Mouse (Mus musculus) MEL (cell line): Measurements from ENCODE around the gene Dgka. TPM values are rescaled to one million over a fixed set of nuclear protein-coding genes. Genes with fewer than 3 reads are reported as not detected.

ENCODE experiments used
- DNase-seq: peaks from one replicate; pipeline ENCODE4 v3.0.0; 2011; ENCODE audit warnings: low read depth, low spot score
- H3K27ac ChIP-seq: 2 replicates; pipeline ENCODE4 v1.5.1; 2012; ENCODE audit warnings: low read depth, mild to moderate bottlenecking, control low read depth, low read length, moderate library complexity; ENCODE audit not compliant: control insufficient read depth
- H3K27me3 ChIP-seq, 2 experiments: fragments of 150-350 bp in 1 of 2; sonication (generic) in 1 of 2; 2 replicates each; pipeline ENCODE4 v1.6.1; 2012; ENCODE audit warnings: low read length in 2 of 2, mild to moderate bottlenecking in 2 of 2, improper control_type of control experiment in 1 of 2, moderate library complexity in 1 of 2; ENCODE audit not compliant: insufficient read depth in 2 of 2, control insufficient read depth in 1 of 2
- H3K36me3 ChIP-seq, 2 experiments: 2 replicates each; pipeline ENCODE4 v1.6.1; 2012 to 2014; ENCODE audit warnings: low read length in 2 of 2, improper control_type of control experiment in 1 of 2, inconsistent platforms in 1 of 2, mild to moderate bottlenecking in 1 of 2; ENCODE audit not compliant: insufficient read depth in 2 of 2, control insufficient read depth in 1 of 2
- H3K4me1 ChIP-seq, 2 experiments: fragments of 150-350 bp in 1 of 2; sonication (generic) in 1 of 2; 2 replicates each; pipeline ENCODE4 v1.6.1; 2012; ENCODE audit warnings: low read length in 2 of 2, improper control_type of control experiment in 1 of 2, mild to moderate bottlenecking in 1 of 2; ENCODE audit not compliant: insufficient read depth in 2 of 2, control insufficient read depth in 1 of 2
- H3K4me3 ChIP-seq, 2 experiments: fragments of 150-350 bp in 1 of 2; sonication (generic) in 1 of 2; 2 replicates each; pipeline ENCODE4 v1.5.1; 2012; ENCODE audit warnings: low read depth in 2 of 2, low read length in 2 of 2, mild to moderate bottlenecking in 2 of 2, moderate library complexity in 2 of 2, control low read depth in 1 of 2, improper control_type of control experiment in 1 of 2; ENCODE audit not compliant: control insufficient read depth in 1 of 2, insufficient read depth in 1 of 2
- H3K79me2 ChIP-seq: 2 replicates; pipeline ENCODE4 v1.6.1; 2012; ENCODE audit warnings: mild to moderate bottlenecking, low read length, moderate library complexity; ENCODE audit not compliant: control insufficient read depth, poor library complexity, insufficient read depth
- H3K9ac ChIP-seq: 2 replicates; pipeline ENCODE4 v1.6.1; 2012; ENCODE audit warnings: low read depth, mild to moderate bottlenecking, control low read depth, low read length, moderate library complexity; ENCODE audit not compliant: control insufficient read depth, poor library complexity, severe bottlenecking
- H3K9me3 ChIP-seq: fragments of 150-350 bp; sonication (generic); replicated peaks from 2 replicates; pipeline ENCODE4 v1.6.1; 2012; ENCODE audit warnings: mild to moderate bottlenecking, low read length, improper control_type of control experiment, moderate library complexity; ENCODE audit not compliant: insufficient read depth
- BHLHE40 ChIP-seq: IDR thresholded peaks from 2 replicates; pipeline ENCODE4 v1.6.1; 2012; ENCODE audit warnings: low read depth, mild to moderate bottlenecking, inconsistent platforms, low read length, improper control_type of control experiment, borderline replicate concordance
- CHD1 ChIP-seq: IDR thresholded peaks from 2 replicates; pipeline ENCODE4 v1.6.1; 2012; ENCODE audit warnings: low read depth, mild to moderate bottlenecking, inconsistent platforms, low read length, improper control_type of control experiment
- CHD2 ChIP-seq: IDR thresholded peaks from 2 replicates; pipeline ENCODE4 v1.6.1; 2011; ENCODE audit warnings: low read length, improper control_type of control experiment
- CTCF ChIP-seq, 3 experiments: IDR thresholded peaks in 2 of 3; conservative IDR thresholded peaks in 1 of 3; 2 replicates each; pipeline ENCODE4 v1.5.1; 2011 to 2012; ENCODE audit warnings: low read length in 3 of 3, low read depth in 2 of 3, mild to moderate bottlenecking in 2 of 3, improper control_type of control experiment in 1 of 3, inconsistent platforms in 1 of 3, mixed read lengths in 1 of 3, moderate library complexity in 1 of 3; ENCODE audit not compliant: control insufficient read depth in 1 of 3, insufficient read depth in 1 of 3, poor library complexity in 1 of 3, severe bottlenecking in 1 of 3
- E2F4 ChIP-seq: IDR thresholded peaks from 2 replicates; pipeline ENCODE4 v1.6.1; 2011; ENCODE audit warnings: low read depth, low read length, improper control_type of control experiment, borderline replicate concordance
- ELF1 ChIP-seq: IDR thresholded peaks from 2 replicates; pipeline ENCODE4 v1.6.1; 2014; ENCODE audit warnings: low read depth, mild to moderate bottlenecking, inconsistent platforms, low read length, improper control_type of control experiment, moderate library complexity
- EP300 ChIP-seq, 2 experiments: IDR thresholded peaks; 2 replicates each; pipeline ENCODE4 v1.6.1; 2011; ENCODE audit warnings: improper control_type of control experiment in 2 of 2, low read length in 2 of 2, low read depth in 1 of 2, mild to moderate bottlenecking in 1 of 2
- ETS1 ChIP-seq: IDR thresholded peaks from 2 replicates; pipeline ENCODE4 v1.6.1; 2012; ENCODE audit warnings: low read depth, mild to moderate bottlenecking, inconsistent platforms, low read length, improper control_type of control experiment, moderate library complexity
- GABPA ChIP-seq: IDR thresholded peaks from 2 replicates; pipeline ENCODE4 v1.6.1; 2012; ENCODE audit warnings: low read depth, mild to moderate bottlenecking, inconsistent platforms, low read length, improper control_type of control experiment, moderate library complexity
- GATA1 ChIP-seq: IDR thresholded peaks from 2 replicates; pipeline ENCODE4 v1.6.1; 2011; ENCODE audit warnings: low read depth, low read length, improper control_type of control experiment
- HCFC1 ChIP-seq: IDR thresholded peaks from 2 replicates; pipeline ENCODE4 v1.6.1; 2012; ENCODE audit warnings: low read depth, mild to moderate bottlenecking, inconsistent platforms, low read length, improper control_type of control experiment, moderate library complexity
- JUND ChIP-seq: IDR thresholded peaks from 2 replicates; pipeline ENCODE4 v1.6.1; 2011; ENCODE audit warnings: low read depth, mild to moderate bottlenecking, improper control_type of control experiment, low read length
- KAT2A ChIP-seq: conservative IDR thresholded peaks from 2 replicates; pipeline ENCODE4 v1.6.1; 2012; ENCODE audit warnings: low read depth, low read length, improper control_type of control experiment, inconsistent platforms
- MAFK ChIP-seq: IDR thresholded peaks from 2 replicates; pipeline ENCODE4 v1.6.1; 2011; ENCODE audit warnings: low read depth, mild to moderate bottlenecking, low read length, improper control_type of control experiment, borderline replicate concordance
- MAX ChIP-seq: IDR thresholded peaks from 2 replicates; pipeline ENCODE4 v1.6.1; 2011; ENCODE audit warnings: low read length, improper control_type of control experiment
- MAZ ChIP-seq: IDR thresholded peaks from 2 replicates; pipeline ENCODE4 v1.6.1; 2012; ENCODE audit warnings: low read depth, mild to moderate bottlenecking, inconsistent platforms, low read length, improper control_type of control experiment
- MXI1 ChIP-seq: IDR thresholded peaks from 2 replicates; pipeline ENCODE4 v1.6.1; 2011; ENCODE audit warnings: mild to moderate bottlenecking, low read depth, low read length, improper control_type of control experiment
- MYB ChIP-seq: IDR thresholded peaks from 2 replicates; pipeline ENCODE4 v1.6.1; 2011; ENCODE audit warnings: mild to moderate bottlenecking, low read depth, low read length, improper control_type of control experiment
- MYC ChIP-seq: IDR thresholded peaks from 2 replicates; pipeline ENCODE4 v1.6.1; 2011; ENCODE audit warnings: low read depth, mild to moderate bottlenecking, low read length, improper control_type of control experiment, moderate library complexity
- NELFE ChIP-seq: IDR thresholded peaks from 2 replicates; pipeline ENCODE4 v1.6.1; 2011; ENCODE audit warnings: low read depth, low read length, improper control_type of control experiment
- POLR2A ChIP-seq, 2 experiments: IDR thresholded peaks; 2 replicates each; pipeline ENCODE4 v1.6.1; 2011 to 2012; ENCODE audit warnings: low read length in 2 of 2, mild to moderate bottlenecking in 2 of 2, control low read depth in 1 of 2, improper control_type of control experiment in 1 of 2, low read depth in 1 of 2, moderate library complexity in 1 of 2; ENCODE audit not compliant: control insufficient read depth in 1 of 2, insufficient read depth in 1 of 2, poor library complexity in 1 of 2
- POLR2AphosphoS2 ChIP-seq: IDR thresholded peaks from 2 replicates; pipeline ENCODE4 v1.6.1; 2011; ENCODE audit warnings: low read length, improper control_type of control experiment
- POLR2AphosphoS5 ChIP-seq: IDR thresholded peaks from 2 replicates; pipeline ENCODE4 v1.6.1; 2012; ENCODE audit warnings: low read depth, borderline replicate concordance, mild to moderate bottlenecking, inconsistent platforms, low read length, moderate library complexity, mixed read lengths
- RCOR1 ChIP-seq: IDR thresholded peaks from 2 replicates; pipeline ENCODE4 v1.6.1; 2012; ENCODE audit warnings: low read depth, mild to moderate bottlenecking, inconsistent platforms, low read length, improper control_type of control experiment
- SIN3A ChIP-seq: IDR thresholded peaks from 2 replicates; pipeline ENCODE4 v1.6.1; 2012; ENCODE audit warnings: low read length, improper control_type of control experiment, inconsistent platforms
- TAL1 ChIP-seq: IDR thresholded peaks from 2 replicates; pipeline ENCODE4 v1.6.1; 2012; ENCODE audit warnings: mild to moderate bottlenecking, inconsistent platforms, low read length, moderate library complexity, mixed read lengths
- TBP ChIP-seq: IDR thresholded peaks from 2 replicates; pipeline ENCODE4 v1.8.0; 2011; ENCODE audit warnings: low read depth, low read length, improper control_type of control experiment
- TCF12 ChIP-seq: IDR thresholded peaks from 2 replicates; pipeline ENCODE4 v1.6.1; 2014; ENCODE audit warnings: low read depth, mild to moderate bottlenecking, inconsistent platforms, low read length, improper control_type of control experiment, moderate library complexity
- USF1 ChIP-seq: IDR thresholded peaks from 2 replicates; pipeline ENCODE4 v1.6.1; 2014; ENCODE audit warnings: low read depth, mild to moderate bottlenecking, inconsistent platforms, low read length, improper control_type of control experiment, moderate library complexity
- USF2 ChIP-seq, 2 experiments: IDR thresholded peaks; 2 replicates each; pipeline ENCODE4 v1.6.1; 2011 to 2012; ENCODE audit warnings: improper control_type of control experiment in 2 of 2, low read length in 2 of 2, borderline replicate concordance in 1 of 2, inconsistent platforms in 1 of 2, low read depth in 1 of 2, mild to moderate bottlenecking in 1 of 2; ENCODE audit not compliant: insufficient read depth in 1 of 2
- ZMIZ1 ChIP-seq: IDR thresholded peaks from 2 replicates; pipeline ENCODE4 v1.6.1; 2012; ENCODE audit warnings: low read depth, mild to moderate bottlenecking, inconsistent platforms, low read length, improper control_type of control experiment, moderate library complexity
- ZNF384 ChIP-seq: IDR thresholded peaks from 2 replicates; pipeline ENCODE4 v1.6.1; 2012; ENCODE audit warnings: low read depth, mild to moderate bottlenecking, inconsistent platforms, low read length, improper control_type of control experiment
- polyA plus RNA-seq, 2 experiments: library from polyadenylated mRNA; stranded (reverse) in 1 of 2; unstranded in 1 of 2; fragments of >175 nt in 1 of 2; fragments of >200 nt in 1 of 2; gene quantifications; 2 replicates each; pipeline versions ENCODE4 v1.2.1 to v1.2.4; 2012; ENCODE audit warnings: low replicate concordance in 2 of 2, low read depth in 1 of 2; ENCODE audit not compliant: insufficient read length in 2 of 2, insufficient read depth in 1 of 2, missing spikeins in 1 of 2
- total RNA-seq: library from RNA; depleted of rRNA; stranded (reverse); fragments of 300-350 nt; gene quantifications from 2 replicates; pipeline ENCODE4 v1.2.3, GENCODE M21; 2012

Gene Dgka
- total and polyA plus RNA-seq, 3 experiments = 0.69 to 3.5 TPM; not detected in 1

DNA sequence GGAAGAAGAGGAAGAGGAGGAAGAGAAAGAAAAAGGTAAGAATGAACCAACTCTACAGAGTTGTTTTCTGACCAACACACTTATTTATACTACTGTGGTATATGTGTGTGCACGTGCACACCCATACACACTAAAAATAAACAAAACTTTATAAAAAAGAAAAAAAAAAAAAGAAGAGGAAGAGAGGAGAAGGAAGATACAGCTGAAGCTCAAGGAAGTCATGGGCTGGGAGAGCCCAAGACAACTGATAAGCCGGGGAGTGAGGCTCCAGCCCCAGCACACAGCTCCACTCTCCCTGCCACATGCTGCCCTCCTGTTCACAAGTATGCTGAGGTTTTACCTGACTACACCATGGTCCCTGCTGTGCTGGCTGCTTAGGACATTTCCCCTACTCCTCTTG, 4.4 kb downstream of the Dgka start:
- peak; percentile 76 for DNase-seq
- peaks cover 0 to 12% of the 10 kb centered on the region in 2 experiments; a peak in 3 of 4 replicates for H3K4me1 ChIP-seq
- H3K4me3 ChIP-seq = peak overlapping the region; percentile 49 to 60

GRCm38 (mm10) chr10:128737435-128737834, 7.2 kb downstream of the Dgka start:
- TF ChIP-seq ELF1 (no peak), MYB (no peak), ZNF384 (no peak), MAZ (no peak), CHD1 (no peak)
- no peak overlapping the region for H3K27ac ChIP-seq
- no peak overlapping the region for H3K4me3 ChIP-seq
- H3K27me3 ChIP-seq = no peaks in the 10 kb centered on the region
- H3K9me3 ChIP-seq = no peaks in the 10 kb centered on the region
- peaks cover 0 to 4% of the 10 kb centered on the region in 2 experiments; a peak in 2 of 4 replicates for H3K36me3 ChIP-seq
- H3K4me1 ChIP-seq = peaks cover 0 to 5% of the 10 kb centered on the region in 2 experiments; a peak in 3 of 4 replicates
- no peaks in the 10 kb centered on the region for H3K79me2 ChIP-seq
- no peak for DNase-seq
- no peak overlapping the region for H3K9ac ChIP-seq

More for the DNA sequence above, 4.4 kb downstream of the Dgka start:
- Histone ChIP-seq H3K27ac (peak overlapping the region; percentile 74), H3K36me3 (peaks cover 0 to 8% of the 10 kb centered on the region in 2 experiments; a peak in 2 of 4 replicates), H3K79me2 (no peaks in the 10 kb centered on the region; the same call in 1 of the 2 replicates), H3K27me3 (no peaks in the 10 kb centered on the region), H3K9ac (peak overlapping the region; percentile 59), H3K9me3 (no peaks in the 10 kb centered on the region)
- peak; percentile 38; the same call in 1 of the 2 replicates for TF ChIP-seq NELFE
- 0 out of 2 replicates have a peak, but pooled peaks have one; percentile 42 for TF ChIP-seq MAZ
- TF ChIP-seq TAL1 = peak; percentile 41
- TF ChIP-seq POLR2AphosphoS2 = no peak
- TF ChIP-seq ETS1 = peak; percentile 73
- peak; percentile 81 for TF ChIP-seq MXI1
- no peak for TF ChIP-seq POLR2AphosphoS5
- TF ChIP-seq CTCF (IDR thresholded peaks at IDR 0.05 in 2 of 3, conservative IDR thresholded peaks at IDR 0.05 in 1 of 3; ENCODE audit: control insufficient read depth in 1 of 3, insufficient read depth in 1 of 3, low read depth in 2 of 3, low read length in 3 of 3, poor library complexity in 1 of 3, severe bottlenecking in 1 of 3) = no peak
- TF ChIP-seq EP300 (IDR thresholded peaks at IDR 0.05; ENCODE audit: low read depth in 1 of 2, low read length in 2 of 2) = peak; percentile 55 to 65; a peak in 1 of 4 replicates
- TF ChIP-seq USF2 (IDR thresholded peaks at IDR 0.05; ENCODE audit: borderline replicate concordance in 1 of 2, insufficient read depth in 1 of 2, low read depth in 1 of 2, low read length in 2 of 2) = no peak
- TF ChIP-seq RCOR1 = no peak; the same call in 1 of the 2 replicates
- TF ChIP-seq KAT2A = no peak
- TF ChIP-seq GATA1 = peak; percentile 81
- peak; percentile 92; the same call in 1 of the 2 replicates for TF ChIP-seq CHD1
- no peak for TF ChIP-seq MAFK
- TF ChIP-seq BHLHE40 = peak; percentile 91
- TF ChIP-seq TCF12 = peak; percentile 66
- no peak for TF ChIP-seq ZMIZ1
- peak; percentile 83 for TF ChIP-seq SIN3A
- TF ChIP-seq POLR2A (IDR thresholded peaks at IDR 0.05; ENCODE audit: control insufficient read depth in 1 of 2, insufficient read depth in 1 of 2, low read depth in 1 of 2, low read length in 2 of 2, poor library complexity in 1 of 2) = peak in 1 of 2 experiments; percentile 58; a peak in 2 of 4 replicates
- TF ChIP-seq GABPA = no peak
- TF ChIP-seq CHD2 = 0 out of 2 replicates have a peak, but pooled peaks have one; percentile 7
- TF ChIP-seq MAX = peak; percentile 74
- 0 out of 2 replicates have a peak, but pooled peaks have one; percentile 23 for TF ChIP-seq USF1
- peak; percentile 94 for TF ChIP-seq ZNF384
- no peak for TF ChIP-seq E2F4
- peak; percentile 57 for TF ChIP-seq ELF1
- peak; percentile 95 for TF ChIP-seq MYC
- no peak for TF ChIP-seq JUND
- TF ChIP-seq MYB = no peak
- TF ChIP-seq HCFC1 = peak; percentile 48; the same call in 1 of the 2 replicates
- peak; percentile 59; the same call in 1 of the 2 replicates for TF ChIP-seq TBP
